Mouse (Mus musculus) monocyte, adult 59 days (primary cell): ENCODE results near the gene Scgb2b18. TPM values are rescaled to one million over a fixed set of nuclear protein-coding genes. Genes with fewer than 3 reads are reported as not detected.

Experiments
- total RNA-seq, 2 experiments: library from RNA; stranded (reverse); gene quantifications; one replicate each; pipeline ENCODE4 v1.2.4; 2023

The Scgb2b18 gene
- not detected for total RNA-seq

DNA sequence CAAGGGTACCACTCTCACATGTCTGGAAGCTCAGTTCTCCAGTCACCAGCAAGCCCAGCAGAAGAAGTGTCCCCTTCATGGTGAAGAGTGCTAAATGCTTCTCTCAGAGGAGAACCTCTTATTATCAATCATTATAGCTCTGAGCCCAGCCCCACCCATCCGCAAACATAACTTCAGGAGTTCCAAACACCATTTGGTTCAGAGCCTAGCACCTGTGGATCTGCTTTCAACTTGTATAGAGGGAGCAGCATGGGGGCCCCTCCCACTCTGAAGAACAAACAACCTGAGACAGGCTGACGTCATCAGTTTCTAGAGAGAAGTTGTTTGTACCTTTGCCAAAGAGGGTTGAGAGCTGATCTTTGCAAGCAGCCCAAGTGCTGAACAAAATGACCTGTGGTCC lies at the start of gene Scgb2b18:
Scgb2b18 (minus strand) TSS at position 101 of the 400 bp plus-strand sequence.

GRCm38 (mm10) chr7:33185268-33185667 lies 11.6 kb upstream of the Scgb2b18 start, which contains the start of gene Scgb1b18:
Gene Scgb1b18, plus strand, starts transcription at chr7:33185568.

Other genes starting within 250 kb of the Scgb2b18 start
- not detected for gene Scgb2b17, start 117.3 kb downstream of the Scgb2b18 start, total RNA-seq
- not detected for gene Scgb1b17, start 110.4 kb downstream of the Scgb2b18 start, total RNA-seq
- gene Scgb1b18, start 11.7 kb upstream of the Scgb2b18 start, total RNA-seq, result not detected
- not detected for gene Scgb2b19, start 106.5 kb upstream of the Scgb2b18 start, total RNA-seq
- not detected for gene Scgb1b19, start 113.4 kb upstream of the Scgb2b18 start, total RNA-seq
- not detected for gene Scgb2b20, start 192.5 kb upstream of the Scgb2b18 start, total RNA-seq
- not detected for gene Scgb1b20, start 199.4 kb upstream of the Scgb2b18 start, total RNA-seq